Mouse (Mus musculus): ENCODE data around the gene 9230112D13Rik.
A peak's percentile ranks its signal among the peaks of the same experiment; 100 is the strongest.

9230112D13Rik gene

GRCm38 (mm10) chr14:34540685-34541162 is 18.1 kb upstream of the 9230112D13Rik start:
- peak; percentile 85 for DNase-seq

- no peak for DNase-seq
Measured at GRCm38 (mm10) chr14:34535883-34536282, 13.3 kb upstream of the 9230112D13Rik start.

- no peak for DNase-seq
Measured at GRCm38 (mm10) chr14:34533537-34533936, 10.9 kb upstream of the 9230112D13Rik start.

GRCm38 (mm10) chr14:34532536-34532935 is 9.9 kb upstream of the 9230112D13Rik start:
- no peak for DNase-seq

- no peak for DNase-seq
Measured at GRCm38 (mm10) chr14:34528804-34529203, 6.2 kb upstream of the 9230112D13Rik start.

GRCm38 (mm10) chr14:34517959-34518544 is 4.5 kb downstream of the 9230112D13Rik start:
- DNase-seq: no peak

GRCm38 (mm10) chr14:34516960-34517577 is 5.5 kb downstream of the 9230112D13Rik start:
- no peak for DNase-seq

GRCm38 (mm10) chr14:34515860-34516259 is 6.7 kb downstream of the 9230112D13Rik start:
- DNase-seq: no peak

- peak; percentile 38 for DNase-seq
Measured at GRCm38 (mm10) chr14:34514120-34514519, 8.5 kb downstream of the 9230112D13Rik start.

- no peak for DNase-seq
Measured at GRCm38 (mm10) chr14:34512602-34513001, 10.0 kb downstream of the 9230112D13Rik start.

- DNase-seq: no peak
Measured at GRCm38 (mm10) chr14:34511901-34512300, 10.7 kb downstream of the 9230112D13Rik start.

- DNase-seq: no peak
Measured at GRCm38 (mm10) chr14:34508842-34509439, 13.7 kb downstream of the 9230112D13Rik start.

GRCm38 (mm10) chr14:34508187-34508840 is 14.3 kb downstream of the 9230112D13Rik start:
- no peak for DNase-seq

- no peak for DNase-seq
Measured at GRCm38 (mm10) chr14:34505309-34505708, 17.3 kb downstream of the 9230112D13Rik start.

GRCm38 (mm10) chr14:34504377-34504776 is 18.2 kb downstream of the 9230112D13Rik start:
- DNase-seq: no peak

GRCm38 (mm10) chr14:34503759-34504158 is 18.8 kb downstream of the 9230112D13Rik start:
- no peak for DNase-seq

GRCm38 (mm10) chr14:34503325-34503647 is 19.3 kb downstream of the 9230112D13Rik start, which contains the start of gene Bmpr1a:
TSS of gene Bmpr1a (minus strand) at chr14:34503341.
- DNase-seq: no peak

- peak; percentile 93 for DNase-seq
Measured at GRCm38 (mm10) chr14:34502475-34503324, 19.9 kb downstream of the 9230112D13Rik start.

- DNase-seq: peak; percentile 65
Measured at GRCm38 (mm10) chr14:34501804-34502474, 20.7 kb downstream of the 9230112D13Rik start.

- no peak for DNase-seq
Measured at GRCm38 (mm10) chr14:34501447-34501803, 21.2 kb downstream of the 9230112D13Rik start.

GRCm38 (mm10) chr14:34500309-34500708 is 22.3 kb downstream of the 9230112D13Rik start:
- DNase-seq: no peak

- DNase-seq: no peak
Measured at GRCm38 (mm10) chr14:34499664-34500063, 22.9 kb downstream of the 9230112D13Rik start.
